Mouse (Mus musculus) ovary, postnatal 36 days (tissue): Measurements from ENCODE around the gene Epb41.

Source experiments
- DNase-seq: peaks from one replicate; pipeline ENCODE4 v3.0.0; 2022; ENCODE audit warnings: low spot score, mixed read lengths

Epb41 gene

GRCm38 (mm10) chr4:132074077-132074932 lies 816 bp downstream of the Epb41 start, which contains the start of gene Gm10300:
Gene Gm10300 (plus strand): TSS chr4:132074697.
- peak; percentile 37 for DNase-seq

GRCm38 (mm10) chr4:132072946-132073345 lies 2.2 kb downstream of the Epb41 start:
- no peak for DNase-seq

- no peak for DNase-seq
Observed at GRCm38 (mm10) chr4:132072156-132072555, 3.0 kb downstream of the Epb41 start.

GRCm38 (mm10) chr4:132071674-132072073 lies 3.4 kb downstream of the Epb41 start:
- no peak for DNase-seq

GRCm38 (mm10) chr4:132067938-132068235 lies 7.2 kb downstream of the Epb41 start:
- DNase-seq = no peak

- DNase-seq = no peak
Observed at GRCm38 (mm10) chr4:132067112-132067937, 7.8 kb downstream of the Epb41 start.

GRCm38 (mm10) chr4:132066101-132066773 lies 8.9 kb downstream of the Epb41 start:
- DNase-seq = peak; percentile 60

- DNase-seq = no peak
Observed at GRCm38 (mm10) chr4:132065578-132065977, 9.5 kb downstream of the Epb41 start.

GRCm38 (mm10) chr4:132064550-132064949 lies 10.6 kb downstream of the Epb41 start:
- no peak for DNase-seq

- DNase-seq = no peak
Observed at GRCm38 (mm10) chr4:132062934-132063884, 11.9 kb downstream of the Epb41 start.

- no peak for DNase-seq
Observed at GRCm38 (mm10) chr4:132062289-132062688, 12.8 kb downstream of the Epb41 start.

GRCm38 (mm10) chr4:132060040-132060832 lies 14.9 kb downstream of the Epb41 start:
- no peak for DNase-seq

- DNase-seq = no peak
Observed at GRCm38 (mm10) chr4:132059541-132059940, 15.6 kb downstream of the Epb41 start.

GRCm38 (mm10) chr4:132057311-132057710 lies 17.8 kb downstream of the Epb41 start:
- no peak for DNase-seq

- no peak for DNase-seq
Observed at GRCm38 (mm10) chr4:132051321-132052275, 23.5 kb downstream of the Epb41 start.

GRCm38 (mm10) chr4:132049549-132050200 lies 25.4 kb downstream of the Epb41 start:
- no peak for DNase-seq

- DNase-seq = peak; percentile 88
Observed at GRCm38 (mm10) chr4:132048995-132049404, 26.1 kb downstream of the Epb41 start.
